Mouse (Mus musculus) cerebellum, adult 9-10 months (tissue): ENCODE data around the gene Sspn.

Source experiments
- DNase-seq: peaks from one replicate; pipeline ENCODE4 v3.0.0; 2022

Gene Sspn

GRCm38 (mm10) chr6:145934697-145935240 lies 3.3 kb downstream of the Sspn start:
- DNase-seq, result no peak

GRCm38 (mm10) chr6:145935912-145936311 lies 4.5 kb downstream of the Sspn start:
- DNase-seq, result no peak

DNA sequence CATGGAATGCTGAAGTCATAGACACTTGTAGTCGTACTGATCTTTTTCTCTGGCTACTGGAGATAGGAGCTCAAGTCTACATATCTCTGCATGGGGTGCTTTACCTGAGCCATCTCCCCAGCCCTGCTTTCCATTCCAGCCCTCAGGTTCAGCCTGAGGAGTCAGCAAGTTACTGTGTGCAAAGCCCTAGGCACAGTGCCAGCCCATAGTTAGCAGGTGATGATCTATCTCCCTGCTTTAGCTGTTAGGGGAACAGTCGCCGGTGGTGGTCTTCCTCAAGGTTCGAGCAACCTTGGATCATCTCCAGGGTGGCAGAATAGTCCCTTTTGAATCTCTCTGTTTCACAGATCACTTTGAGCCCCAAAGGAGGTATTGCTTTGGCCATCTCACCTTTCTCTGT lies 5.1 kb downstream of the Sspn start:
- no peak for DNase-seq

DNA sequence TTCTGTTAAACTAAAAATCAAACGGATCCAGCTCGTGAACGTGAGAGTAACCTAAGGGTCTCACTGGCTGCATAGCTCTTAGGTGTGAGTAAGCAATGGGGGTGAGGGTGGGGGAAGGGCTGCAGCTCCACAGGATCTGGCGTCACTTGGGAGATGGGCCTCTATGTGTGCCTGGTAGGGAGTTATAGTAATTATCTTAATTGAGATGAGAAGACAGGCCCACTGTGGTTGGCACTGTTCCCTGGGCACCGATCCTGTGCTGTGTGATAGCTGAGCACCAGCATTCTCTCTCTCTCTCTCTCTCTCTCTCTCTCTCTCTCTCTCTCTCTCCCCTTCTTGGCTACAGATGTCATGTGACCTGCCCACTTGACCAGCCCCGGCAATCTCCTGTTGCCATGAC lies 9.4 kb downstream of the Sspn start:
- no peak for DNase-seq

- no peak for DNase-seq
Observed at GRCm38 (mm10) chr6:145942263-145942966, 11.0 kb downstream of the Sspn start.

- DNase-seq, result no peak
Observed at GRCm38 (mm10) chr6:145943414-145943813, 12.0 kb downstream of the Sspn start.

- DNase-seq, result no peak
Observed at GRCm38 (mm10) chr6:145945700-145946344, 14.4 kb downstream of the Sspn start.

DNA sequence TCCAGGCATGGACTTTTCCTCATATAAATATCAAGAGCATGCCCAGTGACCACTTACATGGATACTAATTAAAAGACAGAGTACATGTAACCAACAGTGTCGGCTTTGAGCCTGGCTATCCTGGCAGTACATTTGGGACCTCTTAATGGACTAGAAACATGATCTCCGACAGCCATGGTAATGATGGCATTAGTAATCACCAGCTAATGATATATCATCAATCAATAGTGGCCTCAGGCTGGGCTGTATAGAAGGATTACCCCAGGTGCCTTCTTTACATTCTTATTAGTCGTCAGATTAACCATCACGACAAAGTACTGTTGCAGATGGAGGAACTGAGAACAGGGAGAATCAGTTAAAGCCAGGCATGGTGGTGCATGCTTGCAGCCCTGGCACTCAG lies 17.6 kb downstream of the Sspn start:
- DNase-seq, result no peak

DNA sequence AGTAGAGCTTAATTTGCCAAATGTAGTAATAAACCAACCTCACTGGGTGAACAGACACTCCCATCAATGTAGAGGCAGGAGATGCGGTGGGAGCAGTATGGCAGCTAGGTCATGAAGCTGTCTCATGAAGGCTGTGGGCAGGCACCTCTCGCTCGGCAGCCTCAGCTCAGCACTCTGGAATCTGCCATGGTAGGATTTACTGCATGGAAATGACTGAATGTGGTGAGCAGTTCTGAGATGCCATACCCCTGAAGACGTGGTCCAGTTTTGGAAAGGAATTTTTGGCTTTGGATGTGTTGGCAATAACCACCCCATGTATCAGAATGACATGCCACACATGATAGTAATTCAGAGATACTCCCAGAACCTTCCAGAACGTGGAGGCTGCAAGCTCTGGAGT lies 19.2 kb downstream of the Sspn start:
- DNase-seq, result no peak

- DNase-seq, result no peak
Observed at GRCm38 (mm10) chr6:145952594-145952993, 21.2 kb downstream of the Sspn start.

DNA sequence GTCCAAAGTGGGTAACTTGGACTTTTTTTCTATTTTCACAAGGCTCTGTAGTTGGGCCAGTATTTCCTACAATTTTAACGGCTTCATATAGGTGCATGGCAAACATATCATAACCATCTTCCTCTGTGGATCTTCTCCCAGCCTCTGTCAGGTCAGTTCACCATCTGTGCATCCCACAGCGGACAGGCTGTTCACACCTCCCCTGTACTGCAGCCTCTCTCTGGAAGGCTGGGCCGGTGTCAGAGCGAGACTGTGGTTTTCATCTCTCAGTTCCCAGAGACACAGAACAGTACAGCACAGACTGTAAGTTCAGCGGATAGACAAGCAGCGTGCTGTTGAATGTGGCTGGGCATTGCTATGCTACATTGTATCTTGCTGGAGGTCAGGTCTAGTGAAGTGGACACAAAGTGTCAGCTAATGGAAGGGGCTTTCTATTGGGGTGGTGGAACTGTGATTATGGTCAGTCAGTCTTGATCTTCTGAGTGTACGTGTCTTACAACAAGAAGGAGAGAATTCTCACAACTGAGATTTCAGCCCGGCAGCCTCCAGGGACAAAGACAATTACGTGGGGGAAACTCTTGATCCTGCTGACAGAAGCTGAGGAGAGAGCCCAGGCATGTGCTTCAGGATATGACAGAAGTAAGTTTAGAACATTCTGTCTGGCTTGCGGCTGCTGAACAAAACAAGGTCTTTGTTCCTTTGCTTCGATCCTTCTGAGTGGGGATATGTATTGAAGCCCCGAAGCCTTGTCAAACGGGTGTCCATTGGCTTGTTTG lies 21.9 kb downstream of the Sspn start:
- DNase-seq, result no peak

GRCm38 (mm10) chr6:145957427-145957965 lies 26.1 kb downstream of the Sspn start:
- no peak for DNase-seq

GRCm38 (mm10) chr6:145958070-145958469 lies 26.6 kb downstream of the Sspn start:
- no peak for DNase-seq

DNA sequence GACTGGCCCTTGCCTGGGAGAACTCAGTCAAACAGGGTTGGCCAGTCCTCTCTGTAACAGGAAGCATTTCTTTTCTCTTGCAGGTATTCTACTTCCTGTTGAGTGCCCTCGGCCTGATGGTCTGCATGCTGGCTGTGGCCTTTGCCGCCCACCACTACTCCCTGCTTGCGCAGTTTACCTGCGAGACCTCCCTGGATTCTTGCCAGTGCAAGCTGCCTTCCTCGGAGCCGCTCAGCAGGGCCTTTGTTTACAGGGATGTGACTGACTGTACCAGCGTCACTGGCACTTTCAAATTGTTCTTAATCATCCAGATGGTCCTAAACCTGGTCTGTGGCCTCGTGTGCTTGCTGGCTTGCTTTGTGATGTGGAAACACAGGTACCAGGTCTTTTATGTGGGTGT lies 29.6 kb downstream of the Sspn start:
- DNase-seq, result peak; percentile 32

DNA sequence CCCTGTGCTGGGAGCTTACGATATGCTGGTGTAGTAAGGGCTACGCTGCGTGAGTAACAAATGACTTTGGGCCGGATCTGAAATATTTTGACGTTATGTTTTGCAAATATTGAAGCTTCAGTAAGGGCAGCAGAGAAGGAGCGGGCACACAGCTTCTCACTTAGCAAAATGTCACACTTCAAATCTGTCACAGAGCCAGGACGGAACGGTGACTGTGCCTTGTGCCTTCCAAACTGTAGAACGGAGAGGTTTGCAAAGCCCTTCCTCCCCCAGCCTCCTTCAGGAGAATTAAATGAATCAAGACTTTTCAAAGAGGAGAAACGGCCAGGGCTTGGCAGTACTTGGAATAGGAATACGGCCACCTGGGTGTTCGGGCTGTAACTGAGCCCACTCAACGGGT lies 32.5 kb downstream of the Sspn start:
- no peak for DNase-seq

- DNase-seq, result no peak
Observed at GRCm38 (mm10) chr6:145967693-145968092, 36.3 kb downstream of the Sspn start.

DNA sequence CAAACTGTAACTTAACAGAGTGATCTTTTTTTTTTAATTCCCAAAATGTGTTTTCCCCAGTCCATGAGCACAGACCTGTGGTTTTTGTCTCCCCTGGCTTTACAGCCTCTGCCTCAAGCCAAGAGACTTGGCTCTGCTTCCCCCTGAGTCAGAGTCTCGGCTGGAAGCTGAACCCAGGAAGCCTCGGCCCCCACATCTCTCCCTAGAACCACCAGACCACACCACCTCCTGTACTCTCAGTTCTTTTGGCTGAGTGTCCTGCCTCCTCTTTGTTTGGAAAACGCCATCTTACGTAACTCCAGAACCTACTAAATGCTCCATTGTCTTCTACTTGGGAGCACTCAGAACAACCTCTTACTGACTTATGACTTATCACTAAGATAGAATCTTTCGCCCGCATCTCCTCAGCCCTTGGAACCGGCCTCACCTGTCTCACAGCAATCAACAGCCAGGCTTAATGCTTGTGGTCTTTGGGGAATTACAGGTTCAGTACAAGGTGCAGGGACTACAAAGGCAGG lies 36.9 kb downstream of the Sspn start:
- DNase-seq, result peak; percentile 46

DNA sequence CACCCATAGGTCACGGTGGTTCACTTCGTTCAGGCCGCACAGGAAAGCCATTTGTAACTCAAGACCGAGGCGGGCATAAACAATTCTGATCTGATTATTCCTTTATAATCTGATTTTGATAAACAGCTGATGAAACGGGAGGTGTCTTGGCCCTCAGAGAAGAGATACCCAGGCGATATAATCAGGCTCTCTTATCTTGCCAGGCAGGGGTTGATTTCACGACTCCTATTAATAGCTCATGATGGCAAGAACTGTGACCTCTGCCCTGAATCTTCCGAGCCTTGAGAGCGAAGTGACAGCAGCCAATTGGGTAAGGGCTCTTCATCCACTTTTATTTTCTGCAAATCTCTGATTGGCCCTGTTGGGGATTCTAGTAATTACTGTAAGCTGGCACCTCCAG lies 37.4 kb downstream of the Sspn start:
- no peak for DNase-seq

GRCm38 (mm10) chr6:145969572-145969971 lies 38.1 kb downstream of the Sspn start:
- no peak for DNase-seq

DNA sequence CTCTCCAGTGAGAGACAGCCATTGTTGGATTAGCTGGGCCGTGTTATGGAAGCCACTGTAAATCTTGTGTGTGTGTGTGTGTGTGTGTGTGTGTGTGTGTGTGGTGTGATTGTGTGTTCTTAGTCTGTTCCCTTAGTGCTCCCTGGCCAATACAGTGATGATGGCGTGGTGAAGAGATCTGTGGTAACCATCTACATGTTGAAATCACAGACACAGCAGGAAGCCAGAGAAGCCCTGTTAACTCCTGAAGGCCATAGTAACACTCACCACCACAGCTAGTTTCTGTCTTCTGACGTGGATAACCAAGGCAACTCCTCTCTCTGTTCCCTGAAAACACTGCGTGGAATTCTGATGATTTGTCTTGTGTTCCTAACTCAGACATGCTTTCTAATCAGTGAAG lies 40.7 kb downstream of the Sspn start:
- DNase-seq, result no peak

GRCm38 (mm10) chr6:145972836-145973235 lies 41.4 kb downstream of the Sspn start:
- no peak for DNase-seq

- no peak for DNase-seq
Observed at GRCm38 (mm10) chr6:145973356-145973755, 41.9 kb downstream of the Sspn start.

- no peak for DNase-seq
Observed at GRCm38 (mm10) chr6:145974766-145975165, 43.3 kb downstream of the Sspn start.
